Mouse (Mus musculus): ENCODE data around the gene Abl2.

DNA sequence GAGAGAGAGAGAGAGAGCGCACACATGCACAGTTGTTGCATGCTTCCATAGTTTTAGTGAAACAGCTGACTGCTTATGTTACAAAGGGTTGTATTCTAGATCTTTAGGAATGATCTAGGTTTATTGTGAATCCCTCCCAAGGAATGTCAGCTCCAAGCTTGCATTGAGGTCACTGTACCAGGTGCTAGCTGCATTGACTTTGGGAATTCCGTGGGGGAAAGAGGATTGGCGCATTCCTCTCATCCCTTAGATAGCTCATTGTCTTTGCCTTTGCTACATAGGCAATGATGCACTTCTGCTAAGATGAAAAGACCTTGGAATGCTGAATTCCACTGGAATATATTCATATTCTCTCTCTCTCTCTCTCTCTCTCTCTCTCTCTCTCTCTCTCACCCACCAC lies 44.0 kb downstream of the Abl2 start:
- TF ChIP-seq CTCF (IDR thresholded peaks at IDR 0.05; ENCODE audit: low read depth, low read length) (no peak), GATA1 (IDR thresholded peaks at IDR 0.05; ENCODE audit: borderline replicate concordance, low read length) (no peak)

Data from G1E (cell line).